Mouse (Mus musculus) stomach, postnatal 0 days (tissue): ENCODE data around the gene Gm10563. TPM values are rescaled to one million over a fixed set of nuclear protein-coding genes. Genes with fewer than 3 reads are reported as not detected.

Experiments
- ATAC-seq: fragments of 200-750 bp; cut with Nextera tagmentation; 2 replicates; pipeline ENCODE4 v1.8.0; 2017; ENCODE audit not compliant: low FRiP score, low TSS enrichment
- DNase-seq: peaks from one replicate; pipeline ENCODE4 v3.0.0-alpha.2; 2016; ENCODE audit warnings: low spot score
- H3K27ac ChIP-seq: fragments of 300-500 bp; sonication (generic); replicated peaks from 2 replicates; pipeline ENCODE4 v1.5.1; 2014; ENCODE audit warnings: mild to moderate bottlenecking, control low read depth
- H3K27me3 ChIP-seq: fragments of 300-500 bp; sonication (generic); 2 replicates; pipeline ENCODE4 v1.6.1; 2014; ENCODE audit warnings: low read length; ENCODE audit not compliant: control insufficient read depth, insufficient read depth
- H3K36me3 ChIP-seq: fragments of 300-500 bp; sonication (generic); 2 replicates; pipeline ENCODE4 v1.6.1; 2014; ENCODE audit warnings: low read length, mixed read lengths; ENCODE audit not compliant: control insufficient read depth, insufficient read depth
- H3K4me1 ChIP-seq: fragments of 300-500 bp; sonication (generic); replicated peaks from 2 replicates; pipeline ENCODE4 v1.6.1; 2014; ENCODE audit warnings: antibody characterized with exemption; ENCODE audit not compliant: control insufficient read depth, insufficient read depth
- H3K4me2 ChIP-seq: fragments of 300-500 bp; sonication (generic); replicated peaks from 2 replicates; pipeline ENCODE4 v1.6.1; 2014; ENCODE audit warnings: low read depth, mild to moderate bottlenecking, control low read depth, moderate library complexity
- H3K4me3 ChIP-seq: fragments of 300-500 bp; sonication (generic); 2 replicates; pipeline ENCODE4 v1.5.1; 2014; ENCODE audit warnings: low read depth, low read length, control low read depth
- H3K9ac ChIP-seq: fragments of 300-500 bp; sonication (generic); 2 replicates; pipeline ENCODE4 v1.6.1; 2014; ENCODE audit warnings: mild to moderate bottlenecking, low read length, control low read depth, mixed read lengths
- H3K9me3 ChIP-seq: fragments of 300-500 bp; sonication (generic); 2 replicates; pipeline ENCODE4 v1.6.1; 2016; ENCODE audit warnings: low read length; ENCODE audit not compliant: control insufficient read depth
- CTCF ChIP-seq: IDR thresholded peaks from 2 replicates; pipeline ENCODE4 v1.5.1; 2016; ENCODE audit warnings: antibody characterized with exemption, low read depth, mild to moderate bottlenecking, moderate library complexity
- EP300 ChIP-seq: optimal IDR thresholded peaks from 2 replicates; pipeline ENCODE3; 2016; ENCODE audit warnings: antibody characterized with exemption
- WGBS: fragments of 180-500 bp; shearing (Covaris S2); extraction: QIAGEN DNeasy Blood & Tissue Kit; methylation state at CpG from one replicate; pipeline ENCODE4 v1.1.7; 2014; 5-methylcytosine and 5-hydroxymethylcytosine counted together
- polyA plus RNA-seq: library from polyadenylated mRNA; unstranded; fragments of >200 nt; fragmentation: Nextera tagmentation; extraction: Ambion mirVana; gene quantifications from 2 replicates; pipeline ENCODE4 v1.2.1, GENCODE M21; 2015

Gene Gm10563
- polyA plus RNA-seq, 1 experiment from 2014 or later, result not detected

DNA sequence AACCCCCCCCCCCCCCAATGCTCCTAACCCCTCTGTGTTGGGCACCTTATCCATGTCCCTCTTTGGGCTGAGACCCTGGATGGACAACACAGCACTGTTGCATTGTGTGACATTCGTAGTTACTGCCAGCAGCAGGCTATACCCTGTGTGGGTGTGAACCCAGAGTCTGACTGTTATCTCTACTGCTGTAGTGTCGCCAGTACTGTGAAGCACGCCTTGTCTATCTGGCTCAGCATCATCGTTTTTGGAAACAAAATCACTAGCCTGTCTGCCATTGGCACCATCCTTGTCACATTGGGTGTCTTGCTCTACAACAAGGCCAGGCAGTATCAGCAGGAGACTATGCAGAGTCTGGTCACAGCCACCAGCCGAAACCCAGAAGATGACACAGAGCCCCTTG, 26.9 kb downstream of the Gm10563 start:
- Histone ChIP-seq H3K36me3 (peaks cover 28% of the 10 kb centered on the region), H3K4me2 (no peak overlapping the region), H3K27ac (no peak overlapping the region), H3K4me3 (no peak overlapping the region), H3K27me3 (no peaks in the 10 kb centered on the region), H3K9me3 (no peaks in the 10 kb centered on the region), H3K9ac (no peak overlapping the region), H3K4me1 (no peaks in the 10 kb centered on the region)
- ATAC-seq (no peak), DNase-seq (no peak)
- 93% methylated on average over 5 of the region's 5 CpGs for WGBS
- no peak for TF ChIP-seq CTCF
- no peak for TF ChIP-seq EP300

DNA sequence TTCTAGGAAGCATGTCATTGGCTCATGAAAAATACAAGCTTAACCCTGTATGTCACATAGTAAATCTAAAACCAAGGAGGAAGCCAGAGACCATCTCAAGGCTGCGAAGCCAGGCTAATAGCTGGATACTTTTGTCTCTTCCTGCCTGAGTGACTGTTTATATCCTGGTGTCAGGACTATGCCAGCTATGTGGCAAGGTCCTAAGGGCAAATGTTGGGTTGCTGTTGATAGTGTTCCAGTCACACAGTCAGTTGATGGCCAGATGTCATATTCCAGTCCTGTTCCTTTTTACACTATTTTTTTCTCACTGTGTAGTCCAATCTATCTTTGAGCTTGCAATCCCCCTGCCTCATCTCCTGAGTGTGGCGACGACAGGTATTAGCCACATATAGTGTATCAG, 31.9 kb downstream of the Gm10563 start:
- H3K9me3 ChIP-seq, result no peaks in the 10 kb centered on the region
- ATAC-seq, result no peak
- WGBS, result 91% methylated on average over 3 of the region's 3 CpGs
- no peaks in the 10 kb centered on the region for H3K27me3 ChIP-seq
- peaks cover 29% of the 10 kb centered on the region for H3K36me3 ChIP-seq
- H3K4me2 ChIP-seq, result no peak overlapping the region
- DNase-seq, result no peak
- H3K4me1 ChIP-seq, result no peaks in the 10 kb centered on the region
- no peak overlapping the region for H3K27ac ChIP-seq
- no peak for TF ChIP-seq EP300
- no peak for TF ChIP-seq CTCF
- no peak overlapping the region for H3K4me3 ChIP-seq
- H3K9ac ChIP-seq, result no peak overlapping the region

DNA sequence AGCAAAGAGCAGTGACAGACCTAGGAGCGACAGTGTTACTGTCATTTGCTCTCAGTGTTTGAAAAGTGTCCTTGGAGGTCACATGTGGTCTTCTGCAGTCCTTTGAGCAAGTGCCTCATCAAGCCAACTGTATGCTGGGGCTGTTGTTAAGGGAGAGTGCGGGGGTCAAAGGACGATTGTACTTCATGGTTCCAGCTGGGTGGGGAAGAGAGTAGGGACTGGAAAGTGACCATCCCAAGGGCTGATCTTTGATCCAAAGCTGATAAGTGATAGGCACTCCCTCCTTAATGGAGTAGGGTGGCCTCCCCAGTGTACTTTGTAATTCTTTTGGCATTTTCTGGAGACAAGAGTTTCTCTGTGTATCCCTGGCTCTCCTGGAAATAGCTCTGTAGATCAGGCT, 33.3 kb downstream of the Gm10563 start:
- H3K27ac ChIP-seq, result no peak overlapping the region
- H3K4me2 ChIP-seq, result no peak overlapping the region
- no peaks in the 10 kb centered on the region for H3K27me3 ChIP-seq
- H3K4me3 ChIP-seq, result no peak overlapping the region
- no peak for DNase-seq
- H3K4me1 ChIP-seq, result no peaks in the 10 kb centered on the region
- no peak for ATAC-seq
- H3K9me3 ChIP-seq, result no peaks in the 10 kb centered on the region
- TF ChIP-seq CTCF, result no peak
- no peak for TF ChIP-seq EP300
- WGBS, result 87% methylated on average over 3 of the region's 3 CpGs
- peaks cover 19% of the 10 kb centered on the region for H3K36me3 ChIP-seq
- no peak overlapping the region for H3K9ac ChIP-seq

DNA sequence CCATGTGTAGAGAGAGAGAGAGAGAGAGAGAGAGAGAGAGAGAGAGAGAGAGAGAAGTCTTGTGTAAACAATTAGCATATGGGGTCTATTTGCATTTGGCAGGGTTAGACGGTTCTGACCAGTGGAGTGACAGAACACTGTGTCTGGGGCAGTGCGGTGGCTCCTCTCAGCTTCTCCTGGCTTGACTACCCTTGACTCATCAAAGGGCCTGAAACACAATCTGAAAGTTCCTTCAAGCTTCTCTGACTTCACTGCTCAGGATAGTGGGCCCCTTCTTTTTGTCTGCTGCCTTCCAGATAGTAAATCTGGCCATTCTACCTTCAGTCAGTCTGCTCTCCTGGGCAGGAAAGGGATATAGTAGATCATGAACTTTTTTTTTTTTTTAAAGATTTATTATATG, 38.4 kb downstream of the Gm10563 start:
- DNase-seq (no peak), ATAC-seq (no peak)
- TF ChIP-seq EP300 (no peak), CTCF (no peak)
- Histone ChIP-seq H3K9ac (no peak overlapping the region), H3K9me3 (no peaks in the 10 kb centered on the region), H3K4me3 (no peak overlapping the region), H3K4me1 (no peaks in the 10 kb centered on the region), H3K27me3 (no peaks in the 10 kb centered on the region), H3K4me2 (no peak overlapping the region), H3K36me3 (peaks cover 5% of the 10 kb centered on the region; the same call in 1 of the 2 replicates), H3K27ac (no peak overlapping the region)
- 63% methylated on average over 2 of the region's 2 CpGs for WGBS

DNA sequence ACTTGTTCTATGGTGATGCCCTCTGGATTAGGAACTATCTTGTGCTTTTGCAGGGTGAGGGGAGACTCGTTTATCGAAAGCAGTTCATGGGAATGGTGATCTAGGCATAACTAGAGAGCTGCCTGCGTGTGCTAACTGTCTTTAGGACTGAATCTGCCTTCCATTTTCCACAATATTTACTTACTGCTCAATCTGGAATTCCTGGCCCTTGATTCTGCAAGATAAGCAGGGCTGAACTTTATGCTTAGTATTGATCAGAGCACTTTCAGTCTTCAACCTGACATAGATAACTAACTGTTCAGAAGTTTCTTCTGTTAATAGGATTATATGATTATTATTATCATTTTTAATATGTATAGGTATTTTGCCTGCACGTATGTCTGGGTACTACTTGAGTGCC, 40.1 kb downstream of the Gm10563 start:
- Histone ChIP-seq H3K4me2 (no peak overlapping the region), H3K9ac (no peak overlapping the region), H3K27ac (no peak overlapping the region), H3K4me3 (no peak overlapping the region), H3K4me1 (no peaks in the 10 kb centered on the region), H3K9me3 (no peaks in the 10 kb centered on the region), H3K27me3 (no peaks in the 10 kb centered on the region), H3K36me3 (peaks cover 3% of the 10 kb centered on the region; the same call in 1 of the 2 replicates)
- ATAC-seq (no peak), DNase-seq (no peak)
- WGBS, result 74% methylated on average over 4 of the region's 4 CpGs
- no peak for TF ChIP-seq CTCF
- TF ChIP-seq EP300, result no peak

DNA sequence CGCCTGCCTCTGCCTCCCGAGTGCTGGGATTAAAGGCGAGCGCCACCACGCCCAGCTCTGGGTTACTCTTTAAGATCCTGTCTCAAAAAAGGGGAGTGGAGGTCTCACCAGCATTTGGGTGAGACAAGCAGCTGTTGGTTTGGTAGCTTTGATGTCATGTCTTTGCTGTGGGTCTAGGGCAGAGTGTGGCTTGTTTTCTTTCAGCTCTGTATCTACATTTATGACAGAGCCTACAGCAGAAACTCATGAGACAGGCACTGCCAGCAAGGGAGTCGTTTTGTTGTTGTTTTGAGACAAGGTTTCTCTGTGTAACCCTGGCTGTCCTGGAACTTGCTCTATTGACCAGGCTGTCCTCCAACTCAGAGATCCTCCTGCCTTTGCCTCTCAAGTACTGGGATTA, 41.4 kb downstream of the Gm10563 start:
- TF ChIP-seq EP300, result no peak
- TF ChIP-seq CTCF, result no peak
- no peak overlapping the region for H3K27ac ChIP-seq
- H3K9ac ChIP-seq, result no peak overlapping the region
- H3K9me3 ChIP-seq, result no peaks in the 10 kb centered on the region
- H3K4me1 ChIP-seq, result no peaks in the 10 kb centered on the region
- DNase-seq, result no peak
- H3K4me3 ChIP-seq, result no peak overlapping the region
- WGBS, result 87% methylated on average over 5 of the region's 6 CpGs
- H3K4me2 ChIP-seq, result no peak overlapping the region
- H3K36me3 ChIP-seq, result no peaks in the 10 kb centered on the region
- no peak for ATAC-seq
- no peaks in the 10 kb centered on the region for H3K27me3 ChIP-seq
